Mouse (Mus musculus): Measurements from ENCODE around the gene Pold1.

- TF ChIP-seq CTCF (IDR thresholded peaks at IDR 0.05) (no peak), EP300 (IDR thresholded peaks at IDR 0.05) (no peak)
Observed at GRCm38 (mm10) chr7:44485572-44486195, 63.0 kb downstream of the Pold1 start.

All from lung, postnatal 0 days (tissue).